Mouse (Mus musculus) cerebellum, postnatal 10 days (tissue): Measurements from ENCODE around the gene Olfr715.
"Not testable (repeated sequence)": the region's sequence is repeated elsewhere in the genome, so short reads cannot be mapped to it uniquely, and the experiment has no call there.

Experiments
- DNase-seq, 2 experiments: peaks; one replicate each; pipeline ENCODE4 v3.0.0; 2021; ENCODE audit warnings: mixed read lengths in 2 of 2

Olfr715 gene

GRCm38 (mm10) chr7:107130983-107131382, at the start of gene Olfr715:
Gene Olfr715 (minus strand): TSS chr7:107131083.
- DNase-seq: not testable (repeated sequence)

GRCm38 (mm10) chr7:107180406-107180805, 49.5 kb upstream of the Olfr715 start:
- DNase-seq: no peak

GRCm38 (mm10) chr7:107166690-107167089, 35.8 kb upstream of the Olfr715 start, which contains the start of gene Nlrp14:
Gene Nlrp14 (plus strand): TSS chr7:107166990.
- DNase-seq: no peak

- not testable (repeated sequence) for DNase-seq
These were observed 7.1 kb upstream of the Olfr715 start, which contains the start of gene Olfr716 for GRCm38 (mm10) chr7:107138027-107138426. Gene Olfr716 (plus strand): TSS chr7:107138327.

GRCm38 (mm10) chr7:107110269-107110668, 20.6 kb downstream of the Olfr715 start, which contains the start of gene Olfr715b:
Gene Olfr715b (minus strand): TSS chr7:107110369.
- DNase-seq: not testable (repeated sequence)

- DNase-seq: no peak
These were observed 38.0 kb downstream of the Olfr715 start, which contains the start of gene Olfr17 for GRCm38 (mm10) chr7:107092920-107093319. Gene Olfr17 (plus strand): TSS chr7:107093220.
